ENCODE assay signal across 12 mouse cellular contexts in the genomic region with DNA sequence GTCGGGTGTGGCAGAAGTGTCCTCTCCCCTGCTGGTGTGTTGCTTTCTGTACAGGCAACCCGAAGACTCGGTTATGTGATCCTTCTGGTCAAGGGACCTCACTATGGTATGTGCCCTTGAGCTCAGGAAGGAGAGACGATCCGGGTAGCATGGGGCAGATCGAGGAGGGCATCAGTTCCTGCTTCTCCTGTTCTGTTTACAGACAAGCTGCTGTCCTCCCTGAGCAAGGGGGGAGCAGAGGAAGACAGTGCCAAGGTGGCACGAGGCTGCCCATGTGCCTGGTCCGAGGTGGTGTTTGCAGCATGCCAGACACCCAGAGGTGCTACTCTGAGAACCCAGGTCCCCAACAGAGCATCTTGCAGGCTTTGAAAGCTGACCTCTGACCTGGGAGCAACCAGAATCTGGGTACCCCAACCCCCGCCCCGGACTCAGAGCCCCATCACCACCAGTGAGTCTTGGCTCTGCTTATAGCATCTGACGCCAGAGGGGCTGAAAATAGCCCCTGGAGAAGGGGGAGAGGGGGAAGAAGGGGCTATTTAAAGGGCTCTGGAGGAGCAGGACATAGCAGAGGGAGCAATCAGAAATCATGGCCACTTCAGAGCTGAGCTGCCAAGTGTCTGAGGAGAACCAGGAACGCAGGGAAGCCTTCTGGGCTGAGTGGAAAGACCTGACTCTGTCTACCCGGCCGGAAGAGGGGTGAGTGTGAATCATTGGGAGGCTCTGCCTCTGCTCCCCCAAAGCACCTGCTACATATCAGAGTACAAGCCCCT. TPM values are rescaled to one million over a fixed set of nuclear protein-coding genes. Genes with fewer than 3 reads are reported as not detected.
DNase-seq lines count a peak whose midpoint lies in the region; ATAC-seq and TF ChIP-seq lines count a peak whose summit lies in the region.
"Had no signal": no experiment of that assay in that cellular context is flagged by ENCODE, and none has a peak within 500 bp of the region (broad histone marks: within the 10 kb centered on the region; RNA-seq: fewer than 3 reads in every experiment).

A gene (plus strand): TSS at position 551 of the 770 bp plus-strand sequence.

- H3K27me3 ChIP-seq in kidney, embryonic 15.5 days, result peaks cover 51% of the 10 kb centered on the region
- H3K27me3 ChIP-seq in heart, postnatal 0 days (ENCODE audit: control insufficient read depth, insufficient read depth, low read length), result 0 out of 2 replicates have a peak, but pooled peaks cover 6% of the 10 kb centered on the region
- peaks cover 53% of the 10 kb centered on the region for H3K27me3 ChIP-seq in liver, embryonic 11.5 days (replicated peaks; ENCODE audit: control insufficient read depth, insufficient read depth, low read length)

- H3K9me3 ChIP-seq in kidney, embryonic 15.5 days (replicated peaks), result no peaks in the 10 kb centered on the region
- no peaks in the 10 kb centered on the region for H3K9me3 ChIP-seq in heart, postnatal 0 days (replicated peaks; ENCODE audit: control insufficient read depth, low read length)
- no peaks in the 10 kb centered on the region for H3K9me3 ChIP-seq in liver, embryonic 11.5 days (ENCODE audit: control insufficient read depth, low read length)
- H3K9me3 ChIP-seq: liver, embryonic 15.5 days had no signal

- peak; percentile 9; the same call in 1 of the 2 replicates for TF ChIP-seq EP300 in heart, postnatal 0 days (IDR thresholded peaks at IDR 0.05; ENCODE audit: low read depth)

- ATAC-seq in kidney, embryonic 15.5 days (replicated peaks; ENCODE audit: low FRiP score), result peak; percentile 27; the same call in 1 of the 2 replicates
- peak; percentile 85 for ATAC-seq in heart, postnatal 0 days (ENCODE audit: insufficient read depth, low read depth)
- ATAC-seq in megakaryocyte-erythroid progenitor cell, adult 5-6 weeks (replicated peaks; ENCODE audit: low FRiP score, low TSS enrichment, poor library complexity, severe bottlenecking), result no peak
- ATAC-seq in liver, embryonic 11.5 days (replicated peaks; ENCODE audit: low FRiP score), result no peak

- no peak within 1 kb of the TSS for H3K4me2 ChIP-seq in kidney, embryonic 15.5 days
- H3K4me2 ChIP-seq in heart, postnatal 0 days (ENCODE audit: low read depth, low read length), result peak within 1 kb of the TSS; percentile 80
- H3K4me2 ChIP-seq in liver, embryonic 11.5 days, result no peak within 1 kb of the TSS
- H3K4me2 ChIP-seq: liver, embryonic 15.5 days had no signal

- no peak within 1 kb of the TSS for H3K4me3 ChIP-seq in kidney, embryonic 15.5 days (replicated peaks)
- H3K4me3 ChIP-seq in heart, postnatal 0 days (ENCODE audit: low read depth, low read length), result peak within 1 kb of the TSS; percentile 50
- no peak within 1 kb of the TSS for H3K4me3 ChIP-seq in liver, embryonic 11.5 days (ENCODE audit: low read depth, low read length)
- H3K4me3 ChIP-seq: liver, embryonic 15.5 days had no signal

- no peak for DNase-seq in kidney, postnatal 14 days
- DNase-seq in cerebellum, adult 8-10 months, result peak; percentile 56
- peak; percentile 73 to 80 for DNase-seq in gastrocnemius, adult 8-10 months (ENCODE audit: low spot score in 2 of 2)
- peak; percentile 87 for DNase-seq in heart, postnatal 0 days (ENCODE audit: low spot score)
- DNase-seq in liver, embryonic 11.5 days (ENCODE audit: low spot score), result no peak
- DNase-seq in adrenal gland, adult 18-20 months (ENCODE audit: low spot score in 2 of 2), result no peak
- DNase-seq: kidney, postnatal 10 days; thymus, postnatal 4 days had no signal

- 48% methylated on average over 14 of the region's 14 CpGs for WGBS in kidney, embryonic 15.5 days
- WGBS in heart, postnatal 0 days, result 27% methylated on average over 14 of the region's 14 CpGs
- 57% methylated on average over 14 of the region's 14 CpGs for WGBS in liver, embryonic 11.5 days

- H3K27ac ChIP-seq in kidney, embryonic 15.5 days, result peak within 1 kb of the TSS; percentile 69
- H3K27ac ChIP-seq in heart, postnatal 0 days (ENCODE audit: low read depth), result peak within 1 kb of the TSS; percentile 92
- H3K27ac ChIP-seq in liver, embryonic 11.5 days (ENCODE audit: low read depth, low read length), result no peak within 1 kb of the TSS
- H3K27ac ChIP-seq: liver, embryonic 15.5 days had no signal

- no peak for TF ChIP-seq CTCF in heart, postnatal 0 days (IDR thresholded peaks at IDR 0.05; ENCODE audit: low read depth)

- peaks cover 26% of the 10 kb centered on the region for H3K36me3 ChIP-seq in kidney, embryonic 15.5 days
- H3K36me3 ChIP-seq in heart, postnatal 0 days (replicated peaks; ENCODE audit: control insufficient read depth, insufficient read depth, low read length), result peaks cover 17% of the 10 kb centered on the region; the same call in 1 of the 2 replicates
- H3K36me3 ChIP-seq in liver, embryonic 11.5 days (ENCODE audit: control insufficient read depth, insufficient read depth, low read length), result peaks cover 3% of the 10 kb centered on the region

- peaks cover 53% of the 10 kb centered on the region for H3K4me1 ChIP-seq in kidney, embryonic 15.5 days
- H3K4me1 ChIP-seq in heart, postnatal 0 days (ENCODE audit: control insufficient read depth, insufficient read depth), result peaks cover 36% of the 10 kb centered on the region
- H3K4me1 ChIP-seq in liver, embryonic 11.5 days (replicated peaks; ENCODE audit: control insufficient read depth, insufficient read depth, low read length), result no peaks in the 10 kb centered on the region; the same call in 1 of the 2 replicates
- H3K4me1 ChIP-seq: liver, embryonic 15.5 days had no signal

- no peak within 1 kb of the TSS for H3K9ac ChIP-seq in kidney, embryonic 15.5 days
- H3K9ac ChIP-seq in heart, postnatal 0 days (replicated peaks; ENCODE audit: low read depth, low read length), result peak within 1 kb of the TSS; percentile 67
- no peak within 1 kb of the TSS; the same call in 1 of the 2 replicates for H3K9ac ChIP-seq in liver, embryonic 11.5 days (ENCODE audit: low read depth, low read length)
- H3K9ac ChIP-seq: liver, embryonic 15.5 days had no signal

RNA-seq across cellular contexts. Expression of the gene that starts here (rescaled TPM):
- 2.5 and 3.5 TPM in 2 replicates for polyA plus RNA-seq in kidney, embryonic 15.5 days (2015; fragmentation: Nextera tagmentation; extraction: Ambion mirVana)
- total RNA-seq in gastrocnemius, adult 8-10 months (2022), result 1,000 to 10,000 TPM; 3,817 to 5,138 (median 4,616) TPM
- total RNA-seq in heart, postnatal 0 days (2014; rRNA removed; ENCODE audit: low replicate concordance), result 293 and 299 TPM in 2 replicates
- 455 and 518 TPM in 2 replicates for polyA plus RNA-seq in heart, postnatal 0 days (2015; fragmentation: Nextera tagmentation; extraction: Ambion mirVana)
- not detected in 2 replicates for total RNA-seq in megakaryocyte-erythroid progenitor cell, adult 5-6 weeks (2014; fragmentation: Nextera tagmentation)
- not detected in 2 replicates for total RNA-seq in megakaryocyte-erythroid progenitor cell, adult 5-6 weeks (2017)
- 0.65 and 0.89 TPM in 2 replicates for polyA plus RNA-seq in liver, embryonic 11.5 days (2014; fragmentation: Nextera tagmentation; extraction: Ambion mirVana)
- total RNA-seq in adrenal gland, adult 18-20 months (2021), result 1 to 10 TPM in 1 of 2 experiments, not detected in 1; 3.5 TPM
- total RNA-seq: MEL had no signal

Comparison
In these comparisons a context has a peak if more than half of its experiments do, and no peak if none do; other contexts are left out.
1. RNA of the gene that starts here (total RNA-seq): 3,817 to 5,138 TPM in gastrocnemius, adult 8-10 months and 293 to 299 TPM in heart, postnatal 0 days; 3.5 TPM in adrenal gland, adult 18-20 months and not detected in megakaryocyte-erythroid progenitor cell, adult 5-6 weeks; every median in the first group is over 10 times any median in the second.
2. RNA of the gene that starts here (total RNA-seq): 3,817 to 5,138 TPM in gastrocnemius, adult 8-10 months; 293 to 299 TPM in heart, postnatal 0 days; every median in the first group is over 10 times any median in the second.
3. RNA of the gene that starts here (polyA plus RNA-seq): 455 to 518 TPM in heart, postnatal 0 days; 2.5 to 3.5 TPM in kidney, embryonic 15.5 days and 0.65 to 0.89 TPM in liver, embryonic 11.5 days; every median in the first group is over 100 times any median in the second.
4. ATAC-seq: peak in kidney, embryonic 15.5 days (single experiment) and heart, postnatal 0 days (single experiment); none in megakaryocyte-erythroid progenitor cell, adult 5-6 weeks (single experiment) and liver, embryonic 11.5 days (single experiment).
5. DNase-seq: peak in cerebellum, adult 8-10 months (single experiment), gastrocnemius, adult 8-10 months (2 of 2) and heart, postnatal 0 days (single experiment); none in kidney, postnatal 14 days (single experiment), liver, embryonic 11.5 days (single experiment) and adrenal gland, adult 18-20 months (0 of 2).